Mouse (Mus musculus) CD4-positive, CD25-positive, alpha-beta regulatory T cell (primary cell): Measurements from ENCODE around the gene Exoc4. TPM values are rescaled to one million over a fixed set of nuclear protein-coding genes. Genes with fewer than 3 reads are reported as not detected.

Experiments
- polyA plus RNA-seq: library from polyadenylated mRNA; unstranded; fragments of 100-300 nt; shearing (Covaris generic); gene quantifications from one replicate; pipeline ENCODE4 v1.2.1, GENCODE M21; 2017

Exoc4 gene
- 67.0 TPM for polyA plus RNA-seq

DNA sequence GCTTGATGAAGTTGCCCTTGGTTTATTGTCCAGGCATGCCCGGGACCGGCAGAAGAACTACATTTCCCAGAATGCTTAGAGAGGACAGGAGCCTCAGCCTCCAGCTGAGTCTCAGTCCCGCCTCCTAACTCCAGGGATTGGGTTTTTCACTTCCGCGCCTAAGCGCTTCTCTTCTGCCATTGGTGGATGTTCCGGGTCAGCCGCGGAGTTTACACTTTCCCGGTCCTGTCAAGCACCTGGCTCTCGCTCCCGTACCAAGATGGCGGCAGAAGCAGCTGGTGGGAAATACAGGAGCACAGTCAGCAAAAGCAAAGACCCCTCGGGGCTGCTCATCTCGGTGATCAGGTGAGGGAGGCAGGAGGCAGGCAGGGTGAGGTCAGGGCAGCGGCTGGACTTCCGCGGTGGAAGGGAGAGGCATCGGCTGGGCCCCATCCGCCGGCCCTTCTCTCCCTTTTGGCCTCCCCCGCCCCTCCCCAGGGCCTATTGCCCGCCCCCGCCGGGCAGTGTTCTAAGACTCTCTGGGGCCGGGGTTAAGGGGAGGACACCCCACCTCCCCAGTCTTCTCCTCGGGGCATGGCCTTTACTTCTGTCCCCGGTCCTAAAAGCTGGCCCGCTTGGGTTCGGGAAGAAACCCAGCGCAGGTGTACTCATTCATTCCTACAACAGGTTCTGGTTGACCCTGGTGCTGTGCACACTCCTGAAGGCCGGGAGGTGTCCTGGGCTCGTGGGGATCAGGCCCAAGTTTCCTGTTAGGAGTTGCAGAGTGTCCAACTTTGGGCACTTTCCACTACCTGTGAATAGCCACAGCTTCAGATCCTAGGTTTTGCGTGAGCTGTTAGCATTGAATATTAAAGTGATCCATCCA lies at the start of gene Exoc4:
Exoc4 (plus strand) TSS at position 192 of the 865 bp plus-strand sequence.

Other genes starting within 250 kb of the Exoc4 start
- gene Chchd3, start 188.8 kb upstream of the Exoc4 start, polyA plus RNA-seq, result 89.5 TPM